Mouse (Mus musculus) stomach, postnatal 0 days (tissue): ENCODE measurements around the gene Nme8. TPM values are rescaled to one million over a fixed set of nuclear protein-coding genes. Genes with fewer than 3 reads are reported as not detected.
A peak's percentile ranks its signal among the peaks of the same experiment; 100 is the strongest.

Source experiments
- ATAC-seq: fragments of 200-750 bp; cut with Nextera tagmentation; 2 replicates; pipeline ENCODE4 v1.8.0; 2017; ENCODE audit not compliant: low FRiP score, low TSS enrichment
- DNase-seq: peaks from one replicate; pipeline ENCODE4 v3.0.0-alpha.2; 2016; ENCODE audit warnings: low spot score
- H3K27ac ChIP-seq: fragments of 300-500 bp; sonication (generic); replicated peaks from 2 replicates; pipeline ENCODE4 v1.5.1; 2014; ENCODE audit warnings: mild to moderate bottlenecking, control low read depth
- H3K27me3 ChIP-seq: fragments of 300-500 bp; sonication (generic); 2 replicates; pipeline ENCODE4 v1.6.1; 2014; ENCODE audit warnings: low read length; ENCODE audit not compliant: control insufficient read depth, insufficient read depth
- H3K36me3 ChIP-seq: fragments of 300-500 bp; sonication (generic); 2 replicates; pipeline ENCODE4 v1.6.1; 2014; ENCODE audit warnings: low read length, mixed read lengths; ENCODE audit not compliant: control insufficient read depth, insufficient read depth
- H3K4me1 ChIP-seq: fragments of 300-500 bp; sonication (generic); replicated peaks from 2 replicates; pipeline ENCODE4 v1.6.1; 2014; ENCODE audit warnings: antibody characterized with exemption; ENCODE audit not compliant: control insufficient read depth, insufficient read depth
- H3K4me2 ChIP-seq: fragments of 300-500 bp; sonication (generic); replicated peaks from 2 replicates; pipeline ENCODE4 v1.6.1; 2014; ENCODE audit warnings: low read depth, mild to moderate bottlenecking, control low read depth, moderate library complexity
- H3K4me3 ChIP-seq: fragments of 300-500 bp; sonication (generic); 2 replicates; pipeline ENCODE4 v1.5.1; 2014; ENCODE audit warnings: low read depth, low read length, control low read depth
- H3K9ac ChIP-seq: fragments of 300-500 bp; sonication (generic); 2 replicates; pipeline ENCODE4 v1.6.1; 2014; ENCODE audit warnings: mild to moderate bottlenecking, low read length, control low read depth, mixed read lengths
- H3K9me3 ChIP-seq: fragments of 300-500 bp; sonication (generic); 2 replicates; pipeline ENCODE4 v1.6.1; 2016; ENCODE audit warnings: low read length; ENCODE audit not compliant: control insufficient read depth
- CTCF ChIP-seq: IDR thresholded peaks from 2 replicates; pipeline ENCODE4 v1.5.1; 2016; ENCODE audit warnings: antibody characterized with exemption, low read depth, mild to moderate bottlenecking, moderate library complexity
- EP300 ChIP-seq: optimal IDR thresholded peaks from 2 replicates; pipeline ENCODE3; 2016; ENCODE audit warnings: antibody characterized with exemption
- WGBS: fragments of 180-500 bp; shearing (Covaris S2); extraction: QIAGEN DNeasy Blood & Tissue Kit; methylation state at CpG from one replicate; pipeline ENCODE4 v1.1.7; 2014; 5-methylcytosine and 5-hydroxymethylcytosine counted together
- polyA plus RNA-seq: library from polyadenylated mRNA; unstranded; fragments of >200 nt; fragmentation: Nextera tagmentation; extraction: Ambion mirVana; gene quantifications from 2 replicates; pipeline ENCODE4 v1.2.1, GENCODE M21; 2015

The Nme8 gene
- polyA plus RNA-seq, 1 experiment from 2014 or later: not detected

DNA sequence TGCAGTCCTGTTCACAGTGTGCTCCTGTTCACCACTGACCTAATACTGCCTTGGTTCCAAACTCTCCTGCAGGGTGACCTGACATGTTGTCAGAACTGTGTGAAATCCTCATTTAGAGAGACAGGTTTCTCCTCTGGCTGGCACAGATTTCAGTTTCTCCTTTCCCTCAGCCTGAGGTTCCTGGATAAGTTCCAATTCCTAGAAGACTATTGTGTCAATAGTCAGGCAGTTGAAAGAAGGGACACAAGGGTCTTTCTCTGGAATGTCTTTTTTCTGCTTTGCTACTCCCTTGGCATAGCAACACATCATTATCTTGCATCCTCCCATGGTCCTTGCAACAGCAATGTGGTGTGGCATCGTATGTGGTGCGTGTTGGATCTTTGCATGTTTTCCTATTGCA lies 19.6 kb upstream of the Nme8 start:
- Histone ChIP-seq H3K4me1 (no peaks in the 10 kb centered on the region), H3K4me2 (no peak overlapping the region), H3K27ac (no peak overlapping the region), H3K36me3 (no peaks in the 10 kb centered on the region), H3K4me3 (no peak overlapping the region), H3K27me3 (no peaks in the 10 kb centered on the region), H3K9me3 (no peaks in the 10 kb centered on the region), H3K9ac (no peak overlapping the region)
- 89% methylated on average over 2 of the region's 2 CpGs for WGBS
- ATAC-seq: no peak
- TF ChIP-seq EP300 (no peak), CTCF (no peak)
- DNase-seq: no peak

DNA sequence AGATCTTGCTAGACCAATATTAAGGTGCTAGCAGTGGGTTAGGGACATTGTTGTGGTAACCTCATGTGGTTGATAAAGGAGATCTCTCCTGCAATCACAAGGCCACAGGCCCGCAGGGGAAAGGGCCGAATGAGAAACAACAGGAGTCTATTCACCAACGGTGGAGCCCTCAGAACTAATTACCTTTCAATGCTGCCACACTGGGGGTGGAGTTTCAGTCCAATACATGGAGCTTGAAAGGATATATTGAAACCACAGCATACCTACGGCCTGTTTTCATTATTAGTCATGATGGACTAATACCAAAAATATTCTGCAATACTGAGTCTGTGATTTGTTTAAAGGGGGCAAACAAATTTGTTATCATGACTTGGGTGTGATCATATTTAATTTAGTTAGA lies 6.2 kb upstream of the Nme8 start:
- DNase-seq: no peak
- Histone ChIP-seq H3K4me1 (no peaks in the 10 kb centered on the region), H3K9me3 (no peaks in the 10 kb centered on the region), H3K4me3 (no peak overlapping the region), H3K4me2 (no peak overlapping the region), H3K27me3 (no peaks in the 10 kb centered on the region), H3K27ac (no peak overlapping the region), H3K9ac (no peak overlapping the region), H3K36me3 (no peaks in the 10 kb centered on the region)
- no peak for TF ChIP-seq CTCF
- TF ChIP-seq EP300: no peak
- ATAC-seq: no peak; the same call in 1 of the 2 replicates
- WGBS: 55% methylated on average over 4 of the region's 4 CpGs

- H3K4me3 ChIP-seq: no peak overlapping the region
- H3K27ac ChIP-seq: no peak overlapping the region
- ATAC-seq (no peak), DNase-seq (no peak)
- no peak overlapping the region for H3K4me2 ChIP-seq
- no peak overlapping the region for H3K9ac ChIP-seq
- H3K27me3 ChIP-seq: no peaks in the 10 kb centered on the region; the same call in 1 of the 2 replicates
- no peaks in the 10 kb centered on the region for H3K4me1 ChIP-seq
- no peaks in the 10 kb centered on the region for H3K36me3 ChIP-seq
- no peaks in the 10 kb centered on the region for H3K9me3 ChIP-seq
- 62% methylated on average over 11 of the region's 11 CpGs for WGBS
- no peak for TF ChIP-seq EP300
- TF ChIP-seq CTCF: no peak
Measured at GRCm38 (mm10) chr13:19701443-19702078, 4.0 kb upstream of the Nme8 start.

- Histone ChIP-seq H3K4me2 (no peak overlapping the region), H3K27me3 (no peaks in the 10 kb centered on the region; the same call in 1 of the 2 replicates), H3K27ac (no peak overlapping the region), H3K4me3 (no peak overlapping the region), H3K4me1 (no peaks in the 10 kb centered on the region), H3K9me3 (no peaks in the 10 kb centered on the region), H3K9ac (no peak overlapping the region), H3K36me3 (no peaks in the 10 kb centered on the region)
- WGBS: 85% methylated on average over 4 of the region's 4 CpGs
- ATAC-seq (no peak), DNase-seq (no peak)
- no peak for TF ChIP-seq CTCF
- no peak for TF ChIP-seq EP300
Measured at GRCm38 (mm10) chr13:19700733-19701442, 3.3 kb upstream of the Nme8 start.

DNA sequence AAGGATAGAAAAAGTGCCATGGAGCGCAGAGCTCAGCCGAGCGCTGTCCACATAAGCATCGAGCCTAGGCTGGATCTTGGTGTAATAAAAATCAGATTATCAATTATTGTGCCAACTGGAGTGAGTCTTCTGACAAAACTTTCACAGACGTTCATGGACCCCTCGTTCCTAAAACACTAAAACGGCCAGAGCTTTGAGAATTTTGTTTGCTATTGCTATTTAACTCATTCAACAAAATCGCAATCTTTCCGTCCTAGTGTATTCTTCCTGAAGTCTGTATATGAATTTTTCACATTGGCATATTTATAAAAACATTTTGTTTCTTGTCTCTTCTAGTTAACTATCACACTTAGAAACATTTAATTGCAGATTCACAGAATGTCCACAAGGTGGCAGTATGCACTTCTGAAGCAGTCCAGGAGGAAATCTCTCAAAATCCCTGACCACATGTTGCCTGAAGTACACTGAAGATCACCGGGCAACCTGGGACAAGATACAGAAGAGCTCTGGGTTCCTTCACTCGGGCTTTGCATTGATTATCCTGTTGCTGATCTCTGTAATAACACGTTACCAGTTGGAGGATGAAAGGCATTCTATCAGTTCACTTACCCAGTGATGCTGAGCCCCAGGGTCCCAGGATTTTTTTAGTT lies 1.1 kb upstream of the Nme8 start:
- DNase-seq (no peak), ATAC-seq (no peak)
- Histone ChIP-seq H3K9me3 (no peaks in the 10 kb centered on the region), H3K27me3 (no peaks in the 10 kb centered on the region; the same call in 1 of the 2 replicates), H3K4me1 (no peaks in the 10 kb centered on the region), H3K27ac (no peak overlapping the region), H3K9ac (no peak overlapping the region), H3K4me2 (no peak overlapping the region), H3K36me3 (no peaks in the 10 kb centered on the region), H3K4me3 (no peak overlapping the region)
- 23% methylated on average over 12 of the region's 12 CpGs for WGBS
- TF ChIP-seq CTCF: peak; percentile 94
- TF ChIP-seq EP300: no peak

DNA sequence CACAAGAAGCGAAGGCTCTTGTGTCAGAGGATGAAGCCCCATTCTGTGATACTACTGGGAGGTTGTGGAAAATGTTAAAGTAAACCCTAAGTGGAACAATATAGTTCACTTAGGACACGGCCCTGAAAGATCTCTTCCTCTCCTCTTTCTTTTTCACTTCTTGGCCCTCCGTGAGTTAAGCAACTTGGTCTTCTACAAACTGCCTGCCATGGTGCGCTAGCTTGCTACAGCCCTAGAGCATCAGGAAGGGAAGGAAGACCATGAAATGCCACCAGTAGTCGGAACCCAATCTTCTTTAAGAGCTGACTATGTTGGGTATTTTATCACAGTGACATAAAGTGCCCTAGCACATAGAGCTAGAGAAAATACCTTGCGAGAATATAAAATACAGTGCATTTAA lies 7.2 kb downstream of the Nme8 start:
- WGBS: 93% methylated on average over 6 of the region's 6 CpGs
- TF ChIP-seq EP300 (no peak), CTCF (no peak)

More for the DNA sequence above, 7.2 kb downstream of the Nme8 start:
- ATAC-seq: no peak
- no peaks in the 10 kb centered on the region for H3K9me3 ChIP-seq
- H3K27me3 ChIP-seq: no peaks in the 10 kb centered on the region
- H3K36me3 ChIP-seq: no peaks in the 10 kb centered on the region
- no peak overlapping the region for H3K27ac ChIP-seq
- no peak overlapping the region for H3K9ac ChIP-seq
- no peak overlapping the region for H3K4me3 ChIP-seq
- no peak overlapping the region for H3K4me2 ChIP-seq
- DNase-seq: no peak
- no peaks in the 10 kb centered on the region for H3K4me1 ChIP-seq
